In the genomic region with DNA sequence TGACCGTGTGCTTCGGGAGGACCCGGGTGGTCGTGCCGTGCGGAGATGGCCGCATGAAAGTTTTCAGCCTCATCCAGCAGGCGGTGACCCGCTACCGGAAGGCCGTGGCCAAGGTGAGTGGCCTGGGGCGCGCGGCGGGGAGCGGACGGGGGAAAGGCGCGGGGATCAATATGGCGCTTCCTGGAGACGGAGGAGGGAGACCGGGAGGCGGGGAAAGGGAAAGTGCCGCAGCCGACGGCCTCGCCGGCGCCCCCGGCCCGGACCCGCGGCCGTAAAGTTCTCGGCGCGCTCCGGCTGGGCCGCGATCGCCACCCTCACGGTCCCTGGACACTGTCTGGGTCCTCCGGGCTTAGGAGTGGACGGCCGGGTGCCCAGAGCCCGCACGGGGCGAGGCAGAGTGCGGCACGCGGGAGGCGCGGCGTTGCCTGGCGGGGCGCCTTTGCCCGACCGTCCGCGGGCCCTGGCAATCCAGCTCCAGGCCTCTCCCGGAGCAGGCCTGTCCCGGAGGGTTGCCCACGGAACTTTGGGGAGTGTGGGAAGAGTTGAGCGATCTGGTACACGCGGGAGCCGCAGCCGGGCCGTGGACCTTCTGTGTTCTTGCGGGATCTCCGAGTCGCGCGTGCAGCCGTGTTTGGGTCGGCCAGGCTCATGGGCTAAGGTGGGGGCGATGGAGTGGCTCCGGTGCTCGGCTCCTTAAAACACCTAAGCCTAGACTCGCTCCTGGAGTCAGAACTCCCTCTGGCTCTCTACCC, we compare ENCODE assay signal across 8 mouse cellular contexts. TPM values are rescaled to one million over a fixed set of nuclear protein-coding genes. Genes with fewer than 3 reads are reported as not detected.
A peak's percentile ranks its signal among the peaks of the same experiment; 100 is the strongest.
DNase-seq lines count a peak whose midpoint lies in the region; ATAC-seq and TF ChIP-seq lines count a peak whose summit lies in the region.

No protein-coding gene starts in this region.

- no peak for TF ChIP-seq POLR2A in ES-Bruce4 (IDR thresholded peaks at IDR 0.05; ENCODE audit: insufficient read depth, low read length)

- no peaks in the 10 kb centered on the region for H3K27me3 ChIP-seq in ES-Bruce4 (ENCODE audit: control insufficient read depth, insufficient read depth, low read length, poor library complexity, severe bottlenecking)
- no peaks in the 10 kb centered on the region for H3K27me3 ChIP-seq in forebrain, embryonic 10.5 days (ENCODE audit: poor library complexity, severe bottlenecking)
- H3K27me3 ChIP-seq in heart, embryonic 14.5 days (ENCODE audit: control insufficient read depth, insufficient read depth, low read length): no peaks in the 10 kb centered on the region
- no peaks in the 10 kb centered on the region for H3K27me3 ChIP-seq in kidney, postnatal 0 days (ENCODE audit: insufficient read depth, low read length)

- no peaks in the 10 kb centered on the region for H3K9me3 ChIP-seq in ES-Bruce4 (replicated peaks; ENCODE audit: control insufficient read depth, insufficient read depth, low read length, poor library complexity, severe bottlenecking)
- no peaks in the 10 kb centered on the region for H3K9me3 ChIP-seq in forebrain, embryonic 10.5 days
- no peaks in the 10 kb centered on the region for H3K9me3 ChIP-seq in heart, embryonic 14.5 days (ENCODE audit: control insufficient read depth, low read length)
- no peaks in the 10 kb centered on the region for H3K9me3 ChIP-seq in kidney, postnatal 0 days (replicated peaks; ENCODE audit: low read length)

- under 1% methylated on average over 80 of the region's 80 CpGs for WGBS in forebrain, embryonic 10.5 days
- 1% methylated on average over 75 of the region's 80 CpGs for WGBS in heart, embryonic 14.5 days
- under 1% methylated on average over 66 of the region's 80 CpGs for WGBS in kidney, postnatal 0 days

- peak overlapping the region; percentile 98 for H3K9ac ChIP-seq in ES-Bruce4 (ENCODE audit: low read depth, poor library complexity, severe bottlenecking)
- peak overlapping the region; percentile 83 for H3K9ac ChIP-seq in heart, embryonic 14.5 days (ENCODE audit: low read length)
- H3K9ac ChIP-seq in kidney, postnatal 0 days (ENCODE audit: low read depth, low read length): peak overlapping the region; percentile 95

- no peak for TF ChIP-seq CTCF in ES-Bruce4 (IDR thresholded peaks at IDR 0.05; ENCODE audit: low read depth, low read length)
- TF ChIP-seq CTCF in kidney, postnatal 0 days (IDR thresholded peaks at IDR 0.05; ENCODE audit: low read depth): no peak

- no peaks in the 10 kb centered on the region for H3K36me3 ChIP-seq in ES-Bruce4 (ENCODE audit: control insufficient read depth, insufficient read depth, low read length, poor library complexity, severe bottlenecking)
- no peaks in the 10 kb centered on the region for H3K36me3 ChIP-seq in forebrain, embryonic 10.5 days (replicated peaks)
- H3K36me3 ChIP-seq in heart, embryonic 14.5 days (ENCODE audit: control insufficient read depth, insufficient read depth, low read length): no peaks in the 10 kb centered on the region
- no peaks in the 10 kb centered on the region for H3K36me3 ChIP-seq in kidney, postnatal 0 days (ENCODE audit: insufficient read depth, low read length)

- H3K4me2 ChIP-seq in heart, embryonic 14.5 days (ENCODE audit: low read length): peak overlapping the region; percentile 76
- H3K4me2 ChIP-seq in kidney, postnatal 0 days (ENCODE audit: low read length): peak overlapping the region; percentile 71

- peaks cover 4% of the 10 kb centered on the region for H3K4me1 ChIP-seq in ES-Bruce4 (ENCODE audit: control insufficient read depth, insufficient read depth, low read length)
- peaks cover 52% of the 10 kb centered on the region for H3K4me1 ChIP-seq in forebrain, embryonic 10.5 days
- peaks cover 6 to 34% of the 10 kb centered on the region in 2 experiments; a peak in 3 of 4 replicates for H3K4me1 ChIP-seq in heart, embryonic 14.5 days (ENCODE audit: control insufficient read depth in 2 of 2, insufficient read depth in 2 of 2, low read length in 2 of 2)
- 0 out of 2 replicates have a peak, but pooled peaks cover 7% of the 10 kb centered on the region for H3K4me1 ChIP-seq in kidney, postnatal 0 days (replicated peaks; ENCODE audit: insufficient read depth, low read length)

- ATAC-seq in heart, embryonic 14.5 days (ENCODE audit: insufficient number of reproducible peaks, insufficient read depth, low FRiP score, low read depth): peak; percentile 61
- peak; percentile 72 for ATAC-seq in kidney, postnatal 0 days (replicated peaks; ENCODE audit: low FRiP score, low read depth)
- no peak for ATAC-seq in inflammation-experienced regulatory T-cells, adult 6 months

- H3K4me3 ChIP-seq in ES-Bruce4 (ENCODE audit: low read depth, low read length): peak overlapping the region; percentile 97
- H3K4me3 ChIP-seq in forebrain, embryonic 10.5 days: peak overlapping the region; percentile 97
- H3K4me3 ChIP-seq in heart, embryonic 14.5 days (ENCODE audit: control insufficient read depth in 1 of 2, insufficient read depth in 1 of 2, low read depth in 1 of 2, low read length in 2 of 2): peak overlapping the region; percentile 66 to 81
- H3K4me3 ChIP-seq in kidney, postnatal 0 days (replicated peaks; ENCODE audit: low read depth, low read length): peak overlapping the region; percentile 86

- H3K27ac ChIP-seq in ES-Bruce4 (ENCODE audit: insufficient read depth, low read length): no peak overlapping the region
- H3K27ac ChIP-seq in forebrain, embryonic 10.5 days: peak overlapping the region; percentile 99
- peak overlapping the region; percentile 92 to 98 for H3K27ac ChIP-seq in heart, embryonic 14.5 days (replicated peaks in 1 of 2; ENCODE audit: control insufficient read depth in 1 of 2, insufficient read depth in 1 of 2, low read depth in 2 of 2, low read length in 2 of 2)
- H3K27ac ChIP-seq in kidney, postnatal 0 days: peak overlapping the region; percentile 97

- DNase-seq in brain, adult 2 months (ENCODE audit: low read depth, low spot score): peak; percentile 36
- peak; percentile 74 for DNase-seq in forebrain, embryonic 10.5 days (ENCODE audit: extremely low spot score, low spot score)
- DNase-seq in kidney, postnatal 0 days (ENCODE audit: low spot score): peak; percentile 62
- DNase-seq in lung, adult 18-20 months: peak; percentile 58 to 69
- DNase-seq in ovary, postnatal 10 days (ENCODE audit: low spot score): peak; percentile 60

- no peak for TF ChIP-seq EP300 in ES-Bruce4 (IDR thresholded peaks at IDR 0.05; ENCODE audit: insufficient read depth, low read depth, low read length)

RNA-seq across cellular contexts. Expression of a gene that starts 0.8 kb away (rescaled TPM):
- polyA plus RNA-seq in ES-Bruce4 (2011; ENCODE audit: insufficient read depth, insufficient read length, low read depth, missing spikeins): 33.8 and 38.0 TPM in 2 replicates
- 27.3 and 27.4 TPM in 2 replicates for polyA plus RNA-seq in forebrain, embryonic 10.5 days (2016; fragmentation: Nextera tagmentation; extraction: Ambion mirVana)
- 21.2 and 23.4 TPM in 2 replicates for polyA plus RNA-seq in heart, embryonic 14.5 days (2014; fragmentation: Nextera tagmentation; extraction: Ambion mirVana)
- polyA plus RNA-seq in kidney, postnatal 0 days (2015; fragmentation: Nextera tagmentation; extraction: Ambion mirVana): 23.1 and 23.2 TPM in 2 replicates
- polyA plus RNA-seq in inflammation-experienced regulatory T-cells, adult 6 months (2017; shearing (Covaris generic)): not detected

Comparison
In these comparisons a context has a peak if more than half of its experiments do, and no peak if none do; other contexts are left out.
1. RNA of a gene that starts 0.8 kb away (polyA plus RNA-seq): 33.8 to 38.0 TPM in ES-Bruce4, 27.3 to 27.4 TPM in forebrain, embryonic 10.5 days, 23.1 to 23.2 TPM in kidney, postnatal 0 days and 21.2 to 23.4 TPM in heart, embryonic 14.5 days; not detected in inflammation-experienced regulatory T-cells, adult 6 months; every median in the first group is over 10 times any median in the second.
2. Peak in every context shown above with its lines, with median percentiles within 50 percentile points of each other: H3K4me3 ChIP-seq, H3K9ac ChIP-seq and DNase-seq.